Mouse (Mus musculus): ENCODE data around the gene Mrps30. TPM values are rescaled to one million over a fixed set of nuclear protein-coding genes. Genes with fewer than 3 reads are reported as not detected.

Gene Mrps30
- 23.6 TPM for polyA plus RNA-seq (2012; fragmentation: generic; extraction: Trizol)
- long read RNA-seq, experiment 1, transcript Mrps30-201 (5 exons, 3,319 nt) = major isoform, 94 of 95 reads
- long read RNA-seq, experiment 1, partial matches to known transcripts = 0 of 95 reads
- long read RNA-seq, experiment 1, other reads (novel, unspliced or antisense) = 1 of 95 reads
- long read RNA-seq, experiment 2, transcript Mrps30-201 (5 exons, 3,319 nt) = major isoform, 190 of 194 reads
- long read RNA-seq, experiment 2, partial matches to known transcripts = 1 of 194 reads
- long read RNA-seq, experiment 2, other reads (novel, unspliced or antisense) = 3 of 194 reads

DNA sequence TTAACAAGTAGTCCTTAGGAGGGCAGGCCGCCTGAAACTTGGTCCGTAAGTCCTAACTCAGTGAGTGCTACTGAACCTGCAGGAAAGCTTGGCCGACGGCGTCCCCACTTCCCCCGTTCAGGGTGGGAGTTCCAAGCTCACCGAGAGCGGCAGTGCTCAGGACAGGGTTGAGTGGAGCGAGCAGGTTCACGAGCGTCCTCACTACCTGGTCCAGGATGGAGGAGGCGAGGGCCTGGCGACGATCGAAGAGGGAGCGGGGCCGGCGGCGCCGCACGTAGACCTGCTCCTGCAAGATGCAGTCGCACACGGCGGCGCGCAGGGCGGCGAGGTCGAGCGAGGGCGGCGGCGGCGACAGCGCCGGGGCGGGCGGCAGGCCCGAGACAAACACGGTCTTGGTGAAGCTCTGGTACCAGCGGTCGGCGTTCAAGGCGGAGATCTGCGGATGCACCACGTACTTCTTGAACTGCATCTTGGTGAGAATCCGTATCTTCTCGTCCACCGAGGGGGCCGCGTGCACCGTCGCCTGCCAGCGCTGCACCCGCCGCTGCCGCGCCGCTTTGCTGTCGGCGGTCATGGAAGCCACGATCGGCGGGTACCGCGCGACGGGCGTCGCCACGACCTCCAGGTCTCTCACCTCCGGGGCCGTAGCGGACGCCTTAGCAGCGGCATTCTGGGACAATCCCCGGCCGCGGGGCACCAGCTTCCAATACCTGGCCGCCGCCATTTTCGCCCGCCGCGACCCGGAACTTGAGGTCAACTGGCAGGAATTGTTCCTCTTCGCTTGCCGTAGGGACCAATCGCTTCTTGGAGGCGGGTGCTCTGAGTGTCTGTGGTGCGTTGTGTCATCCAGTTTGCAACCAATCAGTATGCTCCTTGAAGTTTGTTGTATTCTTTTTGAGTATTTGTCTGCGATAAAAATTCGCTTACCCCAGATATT is at the start of gene Mrps30, which contains the start of gene B430218F22Rik:
Gene Mrps30 (minus strand): TSS at position 742 of the 937 bp plus-strand sequence.
Gene B430218F22Rik (plus strand): TSS at position 120 of the 937 bp plus-strand sequence.
- H3K36me3 ChIP-seq (ENCODE audit: control insufficient read depth, insufficient read depth) = peaks cover 33% of the 10 kb centered on the region
- H3K4me3 ChIP-seq (ENCODE audit: insufficient read depth, poor library complexity, severe bottlenecking) = peak within 1 kb of the TSS; percentile 78
- TF ChIP-seq CEBPB (IDR thresholded peaks at IDR 0.05; ENCODE audit: low read depth) (no peak), MAX (IDR thresholded peaks at IDR 0.05) (peak; percentile 21)
- peak within 1 kb of the TSS; percentile 86 for H3ac ChIP-seq (ENCODE audit: control insufficient read depth, insufficient read length, low read depth)
- peaks cover 35% of the 10 kb centered on the region for H3K79me2 ChIP-seq (ENCODE audit: control insufficient read depth, insufficient read depth)
- H3K79me3 ChIP-seq (ENCODE audit: low read depth) = peaks cover 28% of the 10 kb centered on the region
- no peaks in the 10 kb centered on the region for H3K27me3 ChIP-seq (ENCODE audit: control insufficient read depth, insufficient read depth, insufficient read length)

DNA sequence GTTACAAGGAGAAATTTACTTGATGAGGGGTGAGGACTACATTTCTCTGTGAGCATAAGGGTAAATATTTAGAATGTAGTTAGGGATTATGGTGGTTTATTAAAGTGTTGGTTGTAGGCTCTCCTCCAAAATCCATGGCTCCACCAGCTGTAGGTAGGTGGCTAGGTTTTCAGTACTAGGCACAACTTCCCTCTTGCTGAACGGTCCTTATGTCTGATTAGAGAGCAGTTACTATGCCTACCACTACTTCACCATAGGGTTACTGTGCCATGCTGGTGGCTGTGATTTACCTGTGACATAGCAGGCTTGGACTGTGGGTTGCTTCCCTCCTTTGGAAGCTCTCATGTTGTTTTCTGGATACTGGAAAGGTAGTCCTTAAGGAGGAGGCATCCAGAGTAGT is 33.8 kb upstream of the Mrps30 start:
- Histone ChIP-seq H3K4me3 (ENCODE audit: insufficient read depth, poor library complexity, severe bottlenecking) (no peak overlapping the region), H3K79me2 (ENCODE audit: control insufficient read depth, insufficient read depth) (no peaks in the 10 kb centered on the region), H3K79me3 (ENCODE audit: low read depth) (no peaks in the 10 kb centered on the region), H3K27me3 (ENCODE audit: control insufficient read depth, insufficient read depth, insufficient read length) (no peaks in the 10 kb centered on the region), H3ac (ENCODE audit: control insufficient read depth, insufficient read length, low read depth) (no peak overlapping the region), H3K36me3 (ENCODE audit: control insufficient read depth, insufficient read depth) (no peaks in the 10 kb centered on the region)
- TF ChIP-seq MAX (IDR thresholded peaks at IDR 0.05) (no peak), MYOG (IDR thresholded peaks at IDR 0.05; ENCODE audit: control insufficient read depth, extremely low read depth, insufficient read length) (no peak), CTCF (IDR thresholded peaks at IDR 0.05; ENCODE audit: control insufficient read depth, insufficient read depth, insufficient read length) (no peak), USF1 (IDR thresholded peaks at IDR 0.05; ENCODE audit: low read depth) (no peak), CEBPB (IDR thresholded peaks at IDR 0.05; ENCODE audit: low read depth) (no peak), FOSL1 (IDR thresholded peaks at IDR 0.05; ENCODE audit: insufficient read depth, low read length, poor library complexity, severe bottlenecking) (no peak)

DNA sequence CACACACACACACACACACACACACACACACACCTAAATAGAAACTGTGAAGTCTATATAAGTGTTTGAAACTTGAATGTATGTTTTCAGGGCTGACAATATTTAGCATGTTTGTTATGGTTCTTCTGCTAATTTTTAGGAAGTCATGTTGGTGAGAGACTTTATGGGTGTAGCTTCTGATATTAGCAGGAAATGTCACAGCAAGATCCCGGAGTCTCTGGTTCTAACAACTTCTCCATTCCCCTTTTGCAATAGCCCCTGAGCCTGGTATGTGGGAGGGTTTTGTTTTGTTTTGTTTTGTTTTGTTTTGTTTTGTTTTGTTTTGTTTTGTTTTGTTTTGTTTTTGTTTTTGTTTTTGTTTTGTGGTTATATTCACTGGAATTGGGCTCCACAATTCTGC is 33.4 kb upstream of the Mrps30 start:
- Histone ChIP-seq H3ac (ENCODE audit: control insufficient read depth, insufficient read length, low read depth) (no peak overlapping the region), H3K4me3 (ENCODE audit: insufficient read depth, poor library complexity, severe bottlenecking) (no peak overlapping the region), H3K36me3 (ENCODE audit: control insufficient read depth, insufficient read depth) (no peaks in the 10 kb centered on the region), H3K79me2 (ENCODE audit: control insufficient read depth, insufficient read depth) (no peaks in the 10 kb centered on the region), H3K79me3 (ENCODE audit: low read depth) (no peaks in the 10 kb centered on the region), H3K27me3 (ENCODE audit: control insufficient read depth, insufficient read depth, insufficient read length) (no peaks in the 10 kb centered on the region)
- TF ChIP-seq CTCF (IDR thresholded peaks at IDR 0.05; ENCODE audit: control insufficient read depth, insufficient read depth, insufficient read length) (no peak), FOSL1 (IDR thresholded peaks at IDR 0.05; ENCODE audit: insufficient read depth, low read length, poor library complexity, severe bottlenecking) (no peak), MAX (IDR thresholded peaks at IDR 0.05) (no peak), CEBPB (IDR thresholded peaks at IDR 0.05; ENCODE audit: low read depth) (no peak), MYOG (IDR thresholded peaks at IDR 0.05; ENCODE audit: control insufficient read depth, extremely low read depth, insufficient read length) (no peak), MYOD1 (IDR thresholded peaks at IDR 0.05; ENCODE audit: control insufficient read depth, insufficient read length, low read depth) (no peak), USF1 (IDR thresholded peaks at IDR 0.05; ENCODE audit: low read depth) (no peak)

DNA sequence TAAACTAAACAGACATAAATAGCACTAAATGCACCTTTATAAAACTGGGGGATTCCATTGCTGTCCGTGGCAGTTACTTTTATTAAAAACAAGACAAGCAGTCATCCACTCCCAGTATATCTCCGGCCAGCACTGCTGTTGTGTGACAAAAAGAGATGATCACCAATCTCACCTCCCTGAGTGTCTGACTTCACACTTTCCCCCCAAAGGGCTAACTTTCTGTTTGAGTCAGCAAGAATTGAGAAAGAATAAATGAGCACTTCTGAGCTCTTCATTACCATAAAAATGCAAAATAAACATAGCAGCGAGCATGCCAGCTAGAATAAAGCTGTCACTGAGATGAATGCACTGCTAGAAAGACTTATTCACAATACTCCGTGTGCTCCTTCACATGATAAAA is 31.1 kb upstream of the Mrps30 start:
- Histone ChIP-seq H3K36me3 (ENCODE audit: control insufficient read depth, insufficient read depth) (no peaks in the 10 kb centered on the region), H3K79me2 (ENCODE audit: control insufficient read depth, insufficient read depth) (no peaks in the 10 kb centered on the region), H3K4me3 (ENCODE audit: insufficient read depth, poor library complexity, severe bottlenecking) (no peak overlapping the region), H3K27me3 (ENCODE audit: control insufficient read depth, insufficient read depth, insufficient read length) (no peaks in the 10 kb centered on the region), H3K79me3 (ENCODE audit: low read depth) (no peaks in the 10 kb centered on the region), H3ac (ENCODE audit: control insufficient read depth, insufficient read length, low read depth) (no peak overlapping the region)
- TF ChIP-seq MAX (IDR thresholded peaks at IDR 0.05) (no peak), USF1 (IDR thresholded peaks at IDR 0.05; ENCODE audit: low read depth) (no peak), CEBPB (IDR thresholded peaks at IDR 0.05; ENCODE audit: low read depth) (no peak), MYOG (IDR thresholded peaks at IDR 0.05; ENCODE audit: control insufficient read depth, extremely low read depth, insufficient read length) (no peak), MYOD1 (IDR thresholded peaks at IDR 0.05; ENCODE audit: control insufficient read depth, insufficient read length, low read depth) (no peak), CTCF (IDR thresholded peaks at IDR 0.05; ENCODE audit: control insufficient read depth, insufficient read depth, insufficient read length) (no peak), FOSL1 (IDR thresholded peaks at IDR 0.05; ENCODE audit: insufficient read depth, low read length, poor library complexity, severe bottlenecking) (no peak)

DNA sequence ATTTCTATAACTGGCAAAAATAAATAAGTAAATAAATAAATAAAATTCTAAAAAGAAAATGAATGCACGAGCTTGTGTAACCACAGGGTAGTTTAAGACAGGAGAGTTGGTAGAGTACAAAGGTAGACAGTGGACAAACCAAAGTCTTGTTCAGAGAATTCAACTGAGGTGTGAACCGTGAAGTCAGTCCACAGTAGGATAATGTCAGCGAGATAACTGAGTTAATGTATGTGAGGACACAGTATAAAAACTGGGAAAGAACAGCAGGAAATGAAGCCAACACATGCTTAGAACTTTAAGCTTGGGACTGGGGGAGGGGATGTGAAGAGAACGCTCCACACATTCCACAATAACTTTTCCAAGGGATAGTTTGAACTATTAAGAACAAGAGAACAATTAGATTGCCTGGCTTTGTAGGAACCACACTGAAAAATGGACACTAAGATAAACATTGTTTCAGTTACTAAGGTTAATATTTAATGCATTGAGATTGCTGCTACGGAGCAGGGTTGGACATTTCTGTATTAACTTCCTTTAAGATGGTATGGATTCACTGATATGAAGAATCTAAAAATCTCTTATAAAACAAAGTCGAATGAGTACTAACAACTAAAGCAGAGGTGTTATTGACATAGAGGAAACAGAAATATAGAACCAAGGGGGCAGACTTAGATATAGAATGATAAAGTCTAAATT is 24.4 kb upstream of the Mrps30 start:
- Histone ChIP-seq H3K4me3 (ENCODE audit: insufficient read depth, poor library complexity, severe bottlenecking) (no peak overlapping the region), H3K79me2 (ENCODE audit: control insufficient read depth, insufficient read depth) (no peaks in the 10 kb centered on the region), H3K36me3 (ENCODE audit: control insufficient read depth, insufficient read depth) (no peaks in the 10 kb centered on the region), H3K79me3 (ENCODE audit: low read depth) (no peaks in the 10 kb centered on the region), H3K27me3 (ENCODE audit: control insufficient read depth, insufficient read depth, insufficient read length) (no peaks in the 10 kb centered on the region), H3ac (ENCODE audit: control insufficient read depth, insufficient read length, low read depth) (no peak overlapping the region)
- TF ChIP-seq MYOD1 (IDR thresholded peaks at IDR 0.05; ENCODE audit: control insufficient read depth, insufficient read length, low read depth) (no peak), MAX (IDR thresholded peaks at IDR 0.05) (no peak), CTCF (IDR thresholded peaks at IDR 0.05; ENCODE audit: control insufficient read depth, insufficient read depth, insufficient read length) (no peak), FOSL1 (IDR thresholded peaks at IDR 0.05; ENCODE audit: insufficient read depth, low read length, poor library complexity, severe bottlenecking) (no peak), MYOG (IDR thresholded peaks at IDR 0.05; ENCODE audit: control insufficient read depth, extremely low read depth, insufficient read length) (no peak), USF1 (IDR thresholded peaks at IDR 0.05; ENCODE audit: low read depth) (no peak), CEBPB (IDR thresholded peaks at IDR 0.05; ENCODE audit: low read depth) (no peak)

Measured in C2C12 (cell line).